Mouse (Mus musculus) stomach, embryonic 14.5 days (tissue): ENCODE results near the gene Emilin1. TPM values are rescaled to one million over a fixed set of nuclear protein-coding genes. Genes with fewer than 3 reads are reported as not detected.

Experiments used
- ATAC-seq: fragments of 200-750 bp; cut with Nextera tagmentation; 2 replicates; pipeline ENCODE4 v1.8.0; 2017; ENCODE audit warnings: low read depth, moderate TSS enrichment; ENCODE audit not compliant: insufficient number of reproducible peaks, insufficient read depth, low FRiP score
- H3K27ac ChIP-seq: fragments of 300-500 bp; sonication (generic); 2 replicates; pipeline ENCODE4 v1.5.1; 2014; ENCODE audit warnings: mild to moderate bottlenecking, low read length, moderate library complexity, mixed read lengths
- H3K27me3 ChIP-seq: fragments of 300-500 bp; sonication (generic); 2 replicates; pipeline ENCODE4 v1.6.1; 2014; ENCODE audit warnings: low read length, control low read depth, mixed read lengths; ENCODE audit not compliant: control insufficient read depth, insufficient read depth
- H3K36me3 ChIP-seq: fragments of 300-500 bp; sonication (generic); 2 replicates; pipeline ENCODE4 v1.6.1; 2014; ENCODE audit warnings: mild to moderate bottlenecking, control low read depth, low read length, moderate library complexity, mixed read lengths; ENCODE audit not compliant: control insufficient read depth, insufficient read depth
- H3K4me1 ChIP-seq: fragments of 300-500 bp; sonication (generic); 2 replicates; pipeline ENCODE4 v1.6.1; 2014; ENCODE audit warnings: low read length, control low read depth, mixed read lengths; ENCODE audit not compliant: control insufficient read depth, insufficient read depth
- H3K4me2 ChIP-seq: fragments of 300-500 bp; sonication (generic); replicated peaks from 2 replicates; pipeline ENCODE4 v1.6.1; 2014; ENCODE audit warnings: low read depth, low read length, control low read depth
- H3K4me3 ChIP-seq: fragments of 300-500 bp; sonication (generic); 2 replicates; pipeline ENCODE4 v1.5.1; 2014; ENCODE audit warnings: low read depth, low read length, control low read depth
- H3K9ac ChIP-seq: fragments of 300-500 bp; sonication (generic); replicated peaks from 2 replicates; pipeline ENCODE4 v1.6.1; 2014; ENCODE audit warnings: low read depth, mild to moderate bottlenecking, control low read depth, low read length, moderate library complexity, mixed read lengths
- H3K9me3 ChIP-seq: fragments of 300-500 bp; sonication (generic); 2 replicates; pipeline ENCODE4 v1.6.1; 2016; ENCODE audit warnings: low read depth, low read length, control low read depth; ENCODE audit not compliant: control insufficient read depth
- WGBS: fragments of 180-500 bp; shearing (Covaris S2); extraction: QIAGEN DNeasy Blood & Tissue Kit; methylation state at CpG from one replicate; pipeline ENCODE4 v1.1.7; 2014; 5-methylcytosine and 5-hydroxymethylcytosine counted together
- polyA plus RNA-seq: library from polyadenylated mRNA; unstranded; fragments of >200 nt; fragmentation: Nextera tagmentation; extraction: Ambion mirVana; gene quantifications from 2 replicates; pipeline ENCODE4 v1.2.1, GENCODE M21; 2014

The Emilin1 gene
- polyA plus RNA-seq: 208 and 230 TPM in 2 replicates

DNA sequence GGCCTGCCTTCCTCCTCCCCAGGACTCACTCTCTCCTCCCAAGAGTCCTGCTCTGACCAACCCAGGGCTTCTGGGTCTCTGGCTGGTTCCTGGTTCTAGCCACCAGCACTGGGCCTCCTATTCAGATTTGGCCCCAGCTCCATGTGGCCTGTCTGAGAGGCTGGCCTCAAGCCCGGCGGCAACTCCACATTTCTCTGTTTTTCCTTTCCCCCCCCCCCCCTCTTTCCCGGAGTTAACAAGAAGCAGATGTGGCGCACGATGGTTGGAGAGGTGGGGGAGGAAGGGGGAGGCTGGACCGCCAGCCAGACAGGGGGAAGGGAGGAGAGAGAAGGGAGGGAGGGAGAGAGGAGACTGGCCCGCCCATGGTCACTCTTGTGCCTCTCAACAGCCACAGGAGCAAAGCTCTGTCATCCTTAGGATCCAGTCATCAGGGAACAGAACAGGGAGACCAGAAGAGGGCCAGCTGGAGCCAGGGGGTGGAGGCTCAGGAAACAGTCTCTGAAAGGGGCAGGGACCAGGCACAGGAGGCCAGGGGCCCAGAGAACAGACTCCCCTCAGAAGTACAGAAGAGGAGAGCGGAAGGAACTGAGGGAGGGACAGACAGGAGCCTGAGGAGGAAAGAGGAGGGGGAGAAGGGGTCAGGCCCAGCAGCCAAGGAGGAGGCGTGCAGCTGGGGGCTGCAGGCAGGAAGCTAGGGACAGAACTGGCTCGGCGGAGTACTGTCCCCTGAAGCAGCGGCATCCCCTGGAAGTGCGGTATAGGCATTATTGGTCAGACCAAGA lies at the start of gene Emilin1:
Emilin1 (plus strand) TSS at position 343 of the 782 bp plus-strand sequence.
- peak; percentile 68 for ATAC-seq
- peaks cover 15% of the 10 kb centered on the region for H3K36me3 ChIP-seq
- peak within 1 kb of the TSS; percentile 43 for H3K4me3 ChIP-seq
- peak within 1 kb of the TSS; percentile 77 for H3K9ac ChIP-seq
- 16% methylated on average over 13 of the region's 13 CpGs for WGBS
- peak within 1 kb of the TSS; percentile 89 for H3K4me2 ChIP-seq
- no peaks in the 10 kb centered on the region for H3K27me3 ChIP-seq
- H3K27ac ChIP-seq: peak within 1 kb of the TSS; percentile 96
- peaks cover 52% of the 10 kb centered on the region for H3K4me1 ChIP-seq
- H3K9me3 ChIP-seq: no peaks in the 10 kb centered on the region

- H3K27me3 ChIP-seq: no peaks in the 10 kb centered on the region
- H3K9ac ChIP-seq: no peak overlapping the region
- no peaks in the 10 kb centered on the region; the same call in 1 of the 2 replicates for H3K9me3 ChIP-seq
- H3K4me2 ChIP-seq: no peak overlapping the region
- 34% methylated on average over 4 of the region's 4 CpGs for WGBS
- no peak overlapping the region for H3K4me3 ChIP-seq
- no peaks in the 10 kb centered on the region for H3K36me3 ChIP-seq
- peak; percentile 55; the same call in 1 of the 2 replicates for ATAC-seq
- H3K4me1 ChIP-seq: no peaks in the 10 kb centered on the region
- no peak overlapping the region for H3K27ac ChIP-seq
Measured at GRCm38 (mm10) chr5:30863852-30864251, 49.4 kb upstream of the Emilin1 start.

- Histone ChIP-seq H3K27ac (no peak overlapping the region), H3K27me3 (no peaks in the 10 kb centered on the region), H3K9ac (no peak overlapping the region), H3K4me3 (no peak overlapping the region), H3K9me3 (no peaks in the 10 kb centered on the region; the same call in 1 of the 2 replicates), H3K4me1 (no peaks in the 10 kb centered on the region), H3K36me3 (no peaks in the 10 kb centered on the region), H3K4me2 (no peak overlapping the region)
- 37% methylated on average over 15 of the region's 15 CpGs for WGBS
- ATAC-seq: no peak
Measured at GRCm38 (mm10) chr5:30864322-30864721, 48.9 kb upstream of the Emilin1 start.

GRCm38 (mm10) chr5:30866871-30867270 lies 46.3 kb upstream of the Emilin1 start:
- Histone ChIP-seq H3K4me3 (no peak overlapping the region), H3K9me3 (no peaks in the 10 kb centered on the region), H3K9ac (no peak overlapping the region), H3K4me2 (no peak overlapping the region), H3K27me3 (no peaks in the 10 kb centered on the region), H3K27ac (no peak overlapping the region), H3K4me1 (peaks cover 6% of the 10 kb centered on the region), H3K36me3 (peaks cover 8% of the 10 kb centered on the region)
- 87% methylated on average over 3 of the region's 3 CpGs for WGBS
- no peak for ATAC-seq

- Histone ChIP-seq H3K27ac (no peak within 1 kb of the TSS), H3K9ac (no peak within 1 kb of the TSS), H3K9me3 (no peaks in the 10 kb centered on the region), H3K4me1 (peaks cover 6% of the 10 kb centered on the region), H3K4me2 (peak within 1 kb of the TSS; percentile 59; the same call in 1 of the 2 replicates), H3K36me3 (peaks cover 16% of the 10 kb centered on the region), H3K27me3 (no peaks in the 10 kb centered on the region), H3K4me3 (no peak within 1 kb of the TSS)
- ATAC-seq: no peak
- WGBS: 88% methylated on average over 3 of the region's 3 CpGs
Measured at GRCm38 (mm10) chr5:30867712-30868111, 45.5 kb upstream of the Emilin1 start, which contains the start of gene Tmem214. Gene Tmem214 (plus strand): TSS chr5:30868012.

GRCm38 (mm10) chr5:30868981-30869380 lies 44.2 kb upstream of the Emilin1 start:
- Histone ChIP-seq H3K4me1 (peaks cover 6% of the 10 kb centered on the region), H3K9ac (0 out of 2 replicates have a peak overlapping the region, but pooled peaks have one; percentile 25), H3K9me3 (no peaks in the 10 kb centered on the region), H3K4me2 (peak overlapping the region; percentile 59), H3K27me3 (no peaks in the 10 kb centered on the region), H3K4me3 (peak overlapping the region; percentile 94), H3K27ac (peak overlapping the region; percentile 44; the same call in 1 of the 2 replicates), H3K36me3 (peaks cover 29% of the 10 kb centered on the region)
- 20% methylated on average over 9 of the region's 9 CpGs for WGBS
- ATAC-seq: no peak

DNA sequence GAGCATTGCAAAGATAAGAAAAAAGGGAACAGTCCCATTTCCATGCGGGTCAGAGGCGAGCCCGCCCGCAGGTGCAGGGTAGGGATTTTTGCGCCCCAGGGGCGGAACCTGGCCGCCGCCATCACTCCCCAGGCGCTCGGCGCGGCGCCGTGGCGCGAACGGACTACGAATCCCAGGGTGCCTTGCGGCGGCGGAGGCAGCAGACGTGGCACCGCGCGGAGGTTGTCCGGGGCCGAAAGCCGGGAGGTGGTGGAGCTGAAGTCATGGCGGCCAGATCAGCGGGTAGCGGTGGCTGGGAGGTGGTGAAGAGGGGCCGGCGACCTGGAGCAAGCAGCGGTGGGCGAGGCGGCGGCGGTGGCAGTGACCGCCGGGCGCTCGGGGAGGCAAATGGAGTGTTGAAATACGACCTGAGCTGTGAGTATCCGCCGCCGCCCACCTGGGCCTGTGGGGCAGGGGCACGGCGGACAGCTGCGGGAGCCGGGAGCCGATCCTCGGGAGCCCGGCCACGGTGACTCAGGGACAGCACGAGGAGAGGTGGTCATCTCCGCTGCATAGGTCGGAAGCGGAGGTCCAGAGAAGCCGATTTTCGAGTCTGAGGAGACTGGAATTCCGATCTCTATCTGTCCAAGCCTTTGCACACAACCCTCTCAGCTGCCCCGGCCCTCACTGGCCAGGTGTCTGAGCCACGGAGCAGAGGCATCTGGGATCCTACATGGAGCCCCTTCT lies 43.6 kb upstream of the Emilin1 start:
- WGBS: under 1% methylated on average over 63 of the region's 63 CpGs
- ATAC-seq: peak; percentile 93
- H3K4me3 ChIP-seq: peak overlapping the region; percentile 94
- H3K4me1 ChIP-seq: peaks cover 6% of the 10 kb centered on the region
- no peaks in the 10 kb centered on the region for H3K27me3 ChIP-seq
- H3K27ac ChIP-seq: peak overlapping the region; percentile 71; the same call in 1 of the 2 replicates
- no peaks in the 10 kb centered on the region for H3K9me3 ChIP-seq
- H3K36me3 ChIP-seq: peaks cover 35% of the 10 kb centered on the region
- H3K9ac ChIP-seq: peak overlapping the region; percentile 87
- peak overlapping the region; percentile 59 for H3K4me2 ChIP-seq

DNA sequence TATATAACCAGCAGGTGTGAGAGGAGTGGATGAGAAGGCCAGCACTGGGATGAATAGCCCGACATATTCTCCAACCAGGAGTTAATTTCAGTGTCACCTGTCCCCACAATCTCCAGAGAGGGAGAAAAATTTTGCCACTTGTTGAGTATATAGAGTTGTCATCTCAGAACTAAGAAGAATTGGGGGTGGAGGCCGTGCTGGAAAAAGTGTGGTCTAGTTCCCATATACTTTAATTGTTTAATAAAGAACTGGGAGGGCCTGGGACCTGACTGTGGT lies 43.1 kb upstream of the Emilin1 start:
- Histone ChIP-seq H3K4me2 (peak overlapping the region; percentile 59), H3K4me3 (peak overlapping the region; percentile 94), H3K27me3 (no peaks in the 10 kb centered on the region), H3K4me1 (peaks cover 6% of the 10 kb centered on the region), H3K9ac (peak overlapping the region; percentile 87), H3K27ac (peak overlapping the region; percentile 71; the same call in 1 of the 2 replicates), H3K9me3 (no peaks in the 10 kb centered on the region), H3K36me3 (peaks cover 40% of the 10 kb centered on the region)
- no peak for ATAC-seq
- 17% methylated on average over 2 of the region's 2 CpGs for WGBS
